Mouse (Mus musculus): ENCODE measurements around the gene Suclg1. TPM values are rescaled to one million over a fixed set of nuclear protein-coding genes. Genes with fewer than 3 reads are reported as not detected.

Gene Suclg1
- polyA plus RNA-seq, 1 experiment from 2014 or later: 240 TPM

Other genes starting within 250 kb of the Suclg1 start
- 0.04 and 0.06 TPM in 2 replicates for gene Dnah6, start 26.7 kb upstream of the Suclg1 start, polyA plus RNA-seq (2016; fragmentation: Nextera tagmentation; extraction: Ambion mirVana)
- not detected in 2 replicates for gene 4931417E11Rik, start 221.3 kb downstream of the Suclg1 start, polyA plus RNA-seq (2016; fragmentation: Nextera tagmentation; extraction: Ambion mirVana)